Mouse (Mus musculus): ENCODE measurements around the gene Cdk5rap3. TPM values are rescaled to one million over a fixed set of nuclear protein-coding genes. Genes with fewer than 3 reads are reported as not detected.
A peak's percentile ranks its signal among the peaks of the same experiment; 100 is the strongest.

Gene Cdk5rap3
- 10 to 100 TPM; 27.5 to 31.8 TPM for total RNA-seq (2021)
- long read RNA-seq, experiment 1, transcript Cdk5rap3-201 (14 exons, 2,250 nt): major isoform, 68 of 102 reads
- long read RNA-seq, experiment 1, partial matches to known transcripts: 16 of 102 reads
- long read RNA-seq, experiment 1, other reads (novel, unspliced or antisense): 18 of 102 reads
- long read RNA-seq, experiment 2, transcript Cdk5rap3-201 (14 exons, 2,250 nt): major isoform, 50 of 73 reads
- long read RNA-seq, experiment 2, partial matches to known transcripts: 13 of 73 reads
- long read RNA-seq, experiment 2, other reads (novel, unspliced or antisense): 10 of 73 reads

DNA sequence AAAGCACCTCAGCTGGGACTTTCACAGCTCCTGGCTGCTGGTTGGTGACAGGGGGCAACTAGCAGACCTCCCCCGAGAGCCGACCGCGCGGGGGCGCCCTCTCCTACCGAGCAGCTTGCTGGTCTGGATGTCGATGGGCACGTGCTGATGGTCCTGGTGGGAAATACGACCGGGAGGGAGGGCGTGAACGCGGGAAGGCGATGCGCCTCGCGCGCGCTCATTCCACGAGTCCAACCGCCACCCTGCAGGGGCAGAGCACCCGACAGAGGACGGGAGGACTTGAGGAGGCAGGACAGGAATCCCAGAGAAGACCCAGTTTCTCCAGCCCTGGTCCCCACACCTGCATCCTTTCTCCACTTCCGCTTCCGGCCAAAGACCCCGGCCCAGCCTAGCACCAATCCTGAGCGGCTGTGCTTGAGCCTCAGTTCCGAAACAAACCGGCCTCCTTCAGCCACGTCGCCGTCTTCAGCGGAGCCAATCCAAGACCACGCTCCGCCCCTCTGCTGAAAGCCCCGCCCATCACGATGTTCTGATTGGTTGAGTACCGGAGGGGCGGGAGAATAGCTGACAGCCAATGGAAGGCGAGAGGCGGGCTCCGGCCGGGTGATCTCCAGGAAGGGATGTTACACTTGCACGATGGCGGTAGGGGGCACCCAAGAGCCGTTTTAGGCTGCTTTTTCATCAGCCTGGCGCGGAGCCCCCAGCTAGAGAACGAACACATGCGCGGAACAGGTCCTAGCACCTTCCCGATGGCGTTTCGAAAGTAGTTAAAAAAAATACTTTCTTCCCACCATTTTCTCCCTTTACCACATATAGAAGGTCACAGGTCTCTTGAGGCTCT is at the start of gene Cdk5rap3:
Gene Cdk5rap3 (minus strand): TSS at position 453 of the 841 bp plus-strand sequence.
- DNase-seq (ENCODE audit: low spot score in 2 of 2): peak; percentile 98

GRCm38 (mm10) chr11:96963580-96963979 is 47.3 kb upstream of the Cdk5rap3 start:
- DNase-seq (ENCODE audit: low spot score in 2 of 2): peak; percentile 88 to 94

DNA sequence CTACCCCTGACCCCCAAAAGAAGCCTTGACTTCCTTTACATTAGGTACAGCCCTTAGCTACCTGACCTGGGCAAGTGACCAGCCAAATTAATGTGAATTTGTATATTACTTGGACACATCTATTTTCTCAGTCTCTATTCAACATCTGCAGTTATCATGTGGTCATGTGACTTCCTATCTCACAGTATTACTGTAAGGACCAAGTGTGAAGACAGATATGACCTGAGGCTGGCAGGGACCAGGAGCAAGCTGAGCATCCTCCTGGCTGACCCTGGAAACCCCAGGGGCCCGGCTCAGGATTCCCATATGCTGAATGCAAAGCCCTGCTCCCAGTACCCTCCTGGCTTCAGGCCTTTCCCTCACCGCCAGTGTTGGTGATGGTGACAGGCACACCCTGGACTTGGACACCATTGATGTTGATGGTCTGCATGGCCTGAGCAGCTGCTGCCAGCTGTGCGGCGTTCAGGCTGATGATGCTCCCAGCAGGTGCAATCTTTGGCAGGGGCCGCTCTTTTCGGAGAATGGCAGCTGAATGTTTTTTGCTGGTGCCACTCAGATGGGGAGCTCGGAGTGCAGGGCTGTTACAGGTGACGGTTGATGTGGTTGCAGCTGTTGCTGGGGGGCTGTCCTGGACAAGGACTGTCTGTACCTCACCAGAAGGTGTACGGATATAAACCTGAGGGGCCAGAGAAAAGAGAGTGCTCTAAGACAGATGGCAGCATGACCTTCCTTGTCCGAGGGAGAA is 40.9 kb upstream of the Cdk5rap3 start:
- DNase-seq (ENCODE audit: low spot score in 2 of 2): no peak

DNA sequence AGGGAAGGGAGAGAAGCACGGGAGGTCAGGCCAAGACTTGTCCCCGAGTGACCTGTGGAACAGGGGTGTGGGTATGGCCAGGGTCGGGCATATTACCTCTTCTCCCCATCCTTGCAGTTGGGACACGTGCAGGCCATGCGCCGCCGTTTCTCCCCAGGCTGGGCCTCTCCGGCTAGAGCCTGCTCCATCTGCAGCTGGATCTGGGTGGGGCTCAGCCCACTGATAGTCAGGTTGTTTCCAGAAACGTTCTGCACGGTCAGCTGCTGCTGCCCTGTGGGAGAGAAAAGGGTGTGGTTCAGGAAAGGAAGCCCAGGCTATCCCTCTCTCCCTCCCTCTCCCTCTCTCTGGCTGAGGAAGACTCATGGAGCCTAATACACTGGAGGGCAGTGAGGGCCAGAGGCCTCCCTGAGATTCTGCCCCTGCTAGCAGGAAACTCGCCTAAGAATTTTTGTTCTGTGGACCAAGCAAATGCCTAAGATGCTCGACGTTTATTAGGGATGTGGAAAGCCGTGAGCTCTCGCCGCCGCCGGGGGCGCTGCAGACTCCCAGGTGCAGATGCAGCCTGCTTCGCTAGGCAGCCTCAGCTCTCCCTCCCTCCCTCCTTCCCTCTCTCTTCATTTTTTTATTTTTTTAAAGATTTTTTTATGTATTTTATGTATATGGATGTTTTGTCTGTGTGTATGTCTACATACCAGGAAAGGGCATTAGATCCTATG is 39.9 kb upstream of the Cdk5rap3 start:
- DNase-seq (ENCODE audit: low spot score in 2 of 2): no peak

- DNase-seq (ENCODE audit: low spot score in 2 of 2): no peak
Measured at GRCm38 (mm10) chr11:96955094-96955493, 38.8 kb upstream of the Cdk5rap3 start.

DNA sequence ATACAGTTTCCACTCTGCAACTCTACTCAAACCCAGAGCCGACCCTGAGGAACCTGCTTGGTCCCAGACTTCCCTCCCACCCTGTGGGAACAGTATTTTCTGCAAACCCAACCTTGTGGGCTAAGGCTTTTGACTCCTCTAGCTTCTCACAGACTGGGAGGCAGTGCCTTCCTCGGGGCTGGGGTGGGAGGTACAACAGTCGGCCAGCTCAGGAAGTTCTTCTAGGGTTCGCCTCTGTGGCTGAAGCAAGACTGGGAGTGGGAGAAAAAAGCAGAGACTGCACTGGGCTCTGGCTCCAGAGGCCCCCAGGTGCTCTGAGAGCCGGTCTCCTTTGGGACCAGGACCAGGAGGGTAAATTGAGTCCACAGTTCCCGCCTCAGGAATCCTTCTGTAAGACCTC is 36.6 kb upstream of the Cdk5rap3 start:
- no peak for DNase-seq (ENCODE audit: low spot score in 2 of 2)

DNA sequence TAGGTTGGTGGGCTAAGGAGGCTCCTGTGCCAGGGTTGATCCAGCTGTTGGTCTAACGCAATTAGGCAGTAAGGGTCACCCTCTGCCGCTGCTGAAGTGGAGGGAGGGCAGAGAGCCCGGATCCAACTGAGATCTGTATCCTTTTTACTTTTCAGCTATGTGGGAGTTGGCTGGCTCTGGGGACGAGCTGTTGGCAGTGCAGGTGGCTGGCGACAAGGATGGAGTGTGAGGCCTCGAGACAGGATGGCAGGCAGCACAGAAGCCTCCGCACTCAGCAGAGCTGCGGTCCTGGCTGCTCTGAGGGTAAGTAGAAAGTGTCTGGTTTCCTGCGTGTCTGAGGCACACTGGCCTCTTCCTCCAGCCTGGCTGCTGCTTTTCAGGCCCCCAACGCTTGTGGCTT is 36.1 kb upstream of the Cdk5rap3 start:
- DNase-seq (ENCODE audit: low spot score in 2 of 2): peak in 1 of 2 experiments; percentile 42

- DNase-seq (ENCODE audit: low spot score in 2 of 2): no peak
Measured at GRCm38 (mm10) chr11:96950767-96951166, 34.5 kb upstream of the Cdk5rap3 start.

DNA sequence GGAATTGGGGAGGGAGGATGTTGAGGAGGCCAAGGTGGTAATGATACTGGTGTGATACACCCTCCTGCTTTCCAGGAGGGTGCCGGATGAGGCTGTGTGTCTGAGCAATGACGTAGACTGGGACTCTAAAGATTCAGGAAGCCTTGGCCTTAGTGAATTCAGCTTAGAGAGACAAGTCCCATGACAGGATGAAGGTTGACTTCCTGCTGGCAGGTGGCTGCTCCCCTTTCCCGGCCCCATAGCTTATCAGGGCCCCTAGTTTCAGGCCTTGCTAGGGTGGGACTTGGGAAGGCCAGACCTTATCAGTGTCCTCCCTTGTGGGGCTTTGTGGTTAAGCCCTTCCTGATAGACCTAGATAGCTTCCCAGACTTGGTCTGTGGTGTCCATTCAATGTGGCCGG is 31.6 kb upstream of the Cdk5rap3 start:
- no peak for DNase-seq (ENCODE audit: low spot score in 2 of 2)

GRCm38 (mm10) chr11:96946498-96946897 is 30.2 kb upstream of the Cdk5rap3 start:
- DNase-seq (ENCODE audit: low spot score in 2 of 2): no peak

DNA sequence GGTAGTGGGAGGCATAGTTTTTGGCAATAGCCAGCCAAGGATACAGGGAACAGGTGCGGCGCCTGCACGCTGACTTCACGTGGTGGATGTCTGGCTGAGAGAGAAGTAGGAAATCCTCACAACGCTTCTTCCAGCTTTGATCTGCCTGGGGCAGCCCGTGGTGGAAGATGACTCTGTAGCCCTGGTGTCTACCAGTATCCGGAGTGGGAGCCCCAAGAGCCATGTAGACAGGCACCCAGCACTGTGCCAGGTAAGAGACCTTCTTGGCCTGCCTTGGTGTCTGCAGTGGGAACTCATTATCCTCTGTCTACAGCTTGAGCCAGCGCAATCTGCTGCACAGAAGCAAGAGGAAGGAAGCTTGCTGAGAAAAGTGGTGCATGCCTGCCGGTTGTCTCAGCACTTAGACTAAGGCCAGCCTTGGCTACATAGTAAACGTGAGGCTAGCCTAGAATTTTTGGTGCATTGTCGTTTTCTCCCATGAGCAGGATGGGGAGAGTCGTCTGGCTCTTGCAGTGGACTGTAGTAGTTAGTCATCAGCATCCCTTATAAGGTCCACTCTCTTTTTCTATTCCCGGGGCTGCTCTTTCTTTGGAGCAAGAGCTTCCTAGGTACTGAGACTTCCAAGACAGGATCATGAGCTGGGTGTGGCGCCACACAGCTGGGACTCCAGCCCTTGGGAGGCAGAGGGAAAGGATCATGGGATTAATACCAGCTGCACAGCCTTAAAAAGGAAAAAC is 28.7 kb upstream of the Cdk5rap3 start:
- DNase-seq (ENCODE audit: low spot score in 2 of 2): no peak

DNA sequence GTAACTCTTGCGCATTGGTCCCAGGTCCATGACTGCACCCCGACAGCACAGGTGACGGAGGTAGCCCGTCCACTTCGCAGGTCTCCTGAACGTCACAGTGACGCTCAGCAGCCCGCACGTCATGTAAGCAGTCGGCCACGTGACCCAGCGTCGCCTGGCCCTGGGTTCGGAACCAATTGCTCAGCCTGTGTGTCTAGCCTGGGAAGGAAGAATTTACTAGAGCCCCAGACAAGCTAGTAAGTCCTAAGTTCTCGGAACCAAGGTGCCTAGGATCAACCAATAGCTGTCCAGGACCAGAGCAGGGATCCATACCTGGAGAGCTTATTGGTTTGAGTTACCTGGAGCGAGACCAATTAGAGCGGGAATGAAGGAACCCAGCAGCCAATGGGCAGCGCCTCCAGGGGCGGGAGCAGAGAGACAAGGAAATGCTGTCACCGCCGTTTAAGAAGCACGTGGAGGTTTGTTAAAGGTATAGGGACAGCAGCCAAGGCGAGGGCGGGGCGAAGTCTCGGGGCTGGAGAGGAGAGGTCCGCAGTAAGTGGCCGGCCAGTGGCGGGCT is 27.5 kb upstream of the Cdk5rap3 start, which contains the start of gene Pnpo:
Gene Pnpo (minus strand): TSS at position 241 of the 559 bp plus-strand sequence.
- DNase-seq (ENCODE audit: low spot score in 2 of 2): peak; percentile 89 to 92

- DNase-seq (ENCODE audit: low spot score in 2 of 2): no peak
Measured at GRCm38 (mm10) chr11:96941989-96942590, 25.8 kb upstream of the Cdk5rap3 start.

DNA sequence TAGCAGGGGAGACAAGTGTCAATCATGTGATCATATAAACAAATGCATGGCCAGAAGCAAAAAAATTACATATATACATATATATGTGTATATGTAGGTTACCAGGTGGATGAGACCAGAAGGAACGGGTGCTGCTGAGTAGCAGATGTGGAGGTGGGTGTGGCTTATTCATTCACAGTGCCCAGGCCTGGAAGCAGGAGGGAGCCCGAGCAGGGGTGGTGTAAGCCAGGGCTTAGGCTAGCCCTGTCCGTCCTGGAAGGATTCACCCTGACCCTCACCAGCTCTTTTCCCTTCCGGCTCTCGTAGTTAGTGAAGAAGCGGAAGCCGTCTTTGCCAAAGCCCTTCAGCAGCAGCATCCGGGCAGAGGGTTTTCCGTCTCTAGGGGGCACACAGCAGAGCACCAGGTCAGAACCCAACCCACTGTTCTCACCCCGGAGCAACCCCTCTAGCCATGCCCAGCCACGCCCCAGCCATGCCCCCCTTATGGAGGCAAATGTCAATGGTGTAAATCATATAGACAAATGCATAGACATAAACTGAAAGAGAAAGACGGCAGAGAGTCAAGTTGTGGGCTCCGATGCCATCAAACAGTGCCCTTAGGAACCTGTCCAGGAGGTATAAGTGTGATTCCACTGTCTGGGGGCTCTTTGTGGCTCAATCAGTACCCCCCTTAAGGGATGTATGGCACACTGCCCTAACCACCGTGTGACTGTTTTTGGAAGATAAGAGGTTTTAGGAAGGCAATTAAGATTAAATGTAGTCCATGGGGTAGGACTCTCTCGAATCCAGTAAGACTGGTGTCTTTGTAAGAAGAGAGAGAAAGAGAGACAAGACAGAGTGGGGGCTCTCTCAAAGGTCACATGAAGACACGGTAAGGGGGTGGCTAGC is 24.5 kb upstream of the Cdk5rap3 start:
- DNase-seq (ENCODE audit: low spot score in 2 of 2): no peak

DNA sequence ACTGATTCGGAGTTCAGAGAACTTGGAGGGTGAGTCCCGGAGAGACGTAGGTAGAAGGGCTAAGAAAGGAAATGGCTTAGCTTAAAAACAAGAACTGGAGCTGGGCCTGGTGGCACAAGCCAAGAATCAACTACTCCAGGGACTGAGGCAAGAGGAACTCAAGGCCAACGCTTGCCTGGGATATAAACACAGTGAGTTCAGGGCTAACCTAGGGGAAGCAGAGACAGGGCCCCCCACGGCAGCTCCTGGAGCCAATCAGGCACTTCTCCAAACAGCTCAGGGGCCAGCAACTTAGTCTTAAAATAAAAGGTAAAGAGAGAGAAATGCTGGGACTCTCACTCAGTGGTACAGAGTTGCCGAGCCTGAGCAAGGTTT is 22.1 kb upstream of the Cdk5rap3 start:
- no peak for DNase-seq (ENCODE audit: low spot score in 2 of 2)

GRCm38 (mm10) chr11:96937549-96938425 is 21.5 kb upstream of the Cdk5rap3 start:
- peak; percentile 24 to 27 for DNase-seq (ENCODE audit: low spot score in 2 of 2)

- DNase-seq (ENCODE audit: low spot score in 2 of 2): no peak
Measured at GRCm38 (mm10) chr11:96935872-96936650, 19.8 kb upstream of the Cdk5rap3 start.

All from left cerebral cortex, adult 18-20 months (tissue).